Mouse (Mus musculus) frontal cortex, adult (tissue): ENCODE results near the gene Macrod1.

Source experiments
- ATAC-seq: cut with Nextera tagmentation; 2 replicates; pipeline ENCODE4 v1.9.2; 2017; ENCODE audit warnings: mild to moderate bottlenecking, moderate library complexity, mixed read lengths; ENCODE audit not compliant: low TSS enrichment

The Macrod1 gene

GRCm38 (mm10) chr19:7166767-7167166, 110.2 kb downstream of the Macrod1 start:
- ATAC-seq: no peak

GRCm38 (mm10) chr19:7168423-7168822, 111.8 kb downstream of the Macrod1 start:
- no peak for ATAC-seq

- ATAC-seq: no peak
Observed at GRCm38 (mm10) chr19:7170916-7171315, 114.3 kb downstream of the Macrod1 start.

DNA sequence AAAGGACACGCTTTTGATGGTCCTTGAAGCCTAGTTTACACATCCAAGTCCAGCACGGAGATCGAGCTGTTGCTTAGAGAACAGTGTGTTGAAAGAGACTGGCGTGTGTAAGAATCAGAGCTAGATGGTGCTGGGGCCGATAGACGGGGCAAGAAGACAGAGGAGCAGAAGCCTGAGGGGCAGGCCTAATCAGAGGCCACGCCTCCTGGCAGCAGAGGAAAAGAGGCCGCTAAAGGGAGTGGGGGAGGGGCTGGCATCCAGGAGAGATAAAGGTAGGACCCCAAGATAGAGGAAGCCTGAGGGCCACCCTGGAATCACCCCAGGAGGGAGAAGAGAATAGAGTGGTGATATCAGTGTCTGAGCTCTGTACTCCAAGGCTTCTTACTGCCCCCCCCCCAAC, 114.8 kb downstream of the Macrod1 start:
- no peak for ATAC-seq

- peak; percentile 85 for ATAC-seq
Observed at GRCm38 (mm10) chr19:7172051-7172866, 115.6 kb downstream of the Macrod1 start.

- no peak for ATAC-seq
Observed at GRCm38 (mm10) chr19:7176041-7176696, 119.6 kb downstream of the Macrod1 start.

- ATAC-seq: 0 out of 2 replicates have a peak, but pooled peaks have one; percentile 27
Observed at GRCm38 (mm10) chr19:7177804-7178511, 121.3 kb downstream of the Macrod1 start.

GRCm38 (mm10) chr19:7178841-7179452, 122.3 kb downstream of the Macrod1 start:
- ATAC-seq: no peak

DNA sequence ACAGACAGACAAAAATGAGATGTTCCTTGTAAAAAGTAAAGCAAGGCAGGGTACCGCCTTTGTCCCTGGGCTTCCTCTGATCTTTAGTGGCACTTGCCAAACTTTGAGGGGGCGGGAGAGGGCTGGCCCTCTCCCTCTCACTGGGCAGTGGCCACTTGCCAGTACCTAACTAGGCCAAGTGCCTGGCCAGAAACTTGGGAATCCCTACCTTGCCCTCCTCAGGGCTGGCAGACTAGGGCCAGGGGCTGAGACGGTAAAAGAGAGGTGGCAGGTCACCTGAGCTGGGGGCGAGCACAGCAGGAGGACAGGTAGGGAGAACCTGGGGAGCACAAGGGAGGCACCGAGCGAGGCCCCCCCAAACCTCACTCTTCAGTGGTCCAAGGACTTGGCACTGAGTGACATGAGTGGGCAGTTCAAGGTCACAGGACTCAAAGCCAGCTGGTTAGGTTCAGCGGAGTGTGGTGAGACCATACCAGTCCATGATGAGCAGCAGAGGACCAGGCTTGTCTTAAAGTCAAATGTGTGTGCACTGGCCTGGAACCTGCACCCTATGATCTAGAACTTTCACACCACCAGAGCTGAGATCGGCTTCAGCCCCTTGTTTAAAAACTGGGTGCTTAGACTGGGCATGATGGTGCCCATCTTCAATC, 124.3 kb downstream of the Macrod1 start:
- no peak for ATAC-seq

DNA sequence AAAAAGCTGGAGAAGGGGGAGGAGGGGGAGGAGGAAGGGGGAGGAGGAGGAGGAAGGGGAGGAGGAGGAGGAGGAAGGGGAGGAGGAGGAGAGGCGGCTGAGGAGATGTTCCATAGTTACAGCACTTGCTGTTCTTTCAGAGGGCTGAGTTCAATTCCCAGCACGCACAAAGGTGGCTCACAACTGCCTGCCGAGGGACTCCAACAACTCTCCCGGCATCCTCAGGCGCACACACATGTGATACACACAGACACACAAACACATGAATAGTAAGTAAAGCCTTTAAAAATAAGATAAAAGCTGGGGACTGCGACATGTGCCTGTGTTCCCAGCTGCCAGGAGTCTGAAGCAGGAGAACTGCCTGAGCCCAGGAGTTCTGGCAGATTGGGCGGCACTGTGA, 124.9 kb downstream of the Macrod1 start:
- ATAC-seq: no peak

DNA sequence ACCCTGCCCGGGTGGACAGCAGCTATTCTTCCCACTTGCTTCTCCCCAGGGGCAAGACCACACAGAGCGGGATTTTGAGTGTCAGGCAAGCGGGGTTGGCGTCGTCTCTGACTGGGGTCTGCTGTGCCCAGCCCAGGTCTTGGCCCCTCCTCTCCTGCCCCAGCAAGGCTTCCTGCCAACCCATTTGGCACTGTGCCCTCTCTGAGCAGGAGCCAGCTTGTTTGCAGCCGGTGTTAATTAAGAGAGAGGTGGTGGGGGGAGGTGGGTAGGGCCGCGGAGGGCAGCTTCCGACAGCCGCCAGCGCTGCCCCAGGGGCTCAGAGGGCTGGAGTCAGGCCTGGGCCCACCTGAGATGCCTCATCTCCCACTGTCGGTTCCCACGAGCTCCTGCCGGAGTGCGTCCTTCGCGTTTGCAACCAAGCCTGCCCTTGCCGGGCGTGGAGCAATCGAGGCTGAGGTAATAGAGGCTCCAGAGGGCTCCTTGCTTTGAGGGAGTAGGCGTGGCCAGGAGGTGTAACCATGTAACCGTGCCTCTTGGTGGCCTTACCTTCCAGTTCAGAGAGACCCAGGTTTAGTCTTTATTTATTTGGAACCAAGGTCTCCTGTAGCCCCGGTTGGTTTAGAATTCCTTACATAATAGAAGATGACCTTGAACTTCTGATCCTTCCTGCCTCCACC, 125.8 kb downstream of the Macrod1 start:
- 0 out of 2 replicates have a peak, but pooled peaks have one; percentile 22 for ATAC-seq

- no peak for ATAC-seq
Observed at GRCm38 (mm10) chr19:7183419-7183818, 126.8 kb downstream of the Macrod1 start.

DNA sequence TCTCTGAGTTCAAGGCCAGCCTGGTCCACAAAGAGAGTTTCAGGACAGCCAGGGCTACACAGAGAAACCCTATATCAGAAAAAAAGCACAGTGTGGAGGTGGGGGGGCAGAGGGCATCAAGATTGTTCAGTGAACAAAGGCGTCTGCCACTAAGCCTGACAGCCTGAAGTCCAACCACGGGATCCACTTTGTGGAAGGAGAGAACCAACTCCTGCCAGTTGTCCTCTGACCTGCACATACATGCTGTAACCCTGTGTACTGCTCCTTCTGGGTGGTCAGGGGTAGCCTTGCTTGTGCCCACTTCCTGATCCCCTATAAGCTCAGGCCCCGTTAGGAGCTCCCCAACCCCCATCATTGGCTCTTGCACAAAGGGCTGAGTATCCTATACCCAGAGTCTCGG, 128.4 kb downstream of the Macrod1 start:
- no peak for ATAC-seq

DNA sequence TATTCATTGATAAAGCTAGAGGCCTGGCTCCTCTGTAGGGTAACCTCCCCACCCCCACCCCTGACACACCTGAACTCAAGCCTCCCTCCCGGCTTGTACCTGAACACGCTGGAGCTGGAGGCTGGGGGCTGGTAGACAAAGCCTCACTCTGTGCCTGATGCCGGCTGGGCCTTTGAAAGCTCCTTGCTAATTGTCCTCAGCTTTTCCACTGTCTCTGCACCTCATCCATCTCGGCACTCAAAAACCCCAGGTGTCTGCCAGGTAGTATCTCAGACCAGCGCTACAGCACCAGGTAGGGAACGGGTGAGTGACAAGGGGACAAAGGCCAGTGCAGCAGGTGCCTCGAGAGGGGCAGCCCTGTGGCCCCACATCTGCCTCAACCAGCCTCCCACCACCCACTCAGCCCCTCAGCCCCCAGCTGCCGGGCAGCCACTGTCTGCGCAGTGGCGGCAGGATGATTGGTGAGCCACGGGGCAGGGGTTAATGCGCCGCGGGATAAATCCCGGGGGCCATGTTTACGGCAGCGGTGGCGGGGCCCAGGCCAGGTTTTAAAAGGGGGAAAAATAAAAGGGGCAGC, 129.2 kb downstream of the Macrod1 start:
- no peak for ATAC-seq

- ATAC-seq: peak; percentile 38; the same call in 1 of the 2 replicates
Observed at GRCm38 (mm10) chr19:7187157-7187556, 130.5 kb downstream of the Macrod1 start.

GRCm38 (mm10) chr19:7189026-7189425, 132.4 kb downstream of the Macrod1 start:
- no peak for ATAC-seq

- no peak for ATAC-seq
Observed at GRCm38 (mm10) chr19:7190986-7191385, 134.4 kb downstream of the Macrod1 start.

- ATAC-seq: no peak
Observed at GRCm38 (mm10) chr19:7191639-7192038, 135.0 kb downstream of the Macrod1 start.

- ATAC-seq: no peak
Observed at GRCm38 (mm10) chr19:7192561-7192967, 136.0 kb downstream of the Macrod1 start.

- peak; percentile 38; the same call in 1 of the 2 replicates for ATAC-seq
Observed at GRCm38 (mm10) chr19:7195900-7196728, 139.5 kb downstream of the Macrod1 start.
